Mouse (Mus musculus): Measurements from ENCODE around the gene Aldh8a1. TPM values are rescaled to one million over a fixed set of nuclear protein-coding genes. Genes with fewer than 3 reads are reported as not detected.

Aldh8a1 gene
- 0.44 TPM in 1 of 2 replicates, not detected in the other for polyA plus RNA-seq (2015; fragmentation: Nextera tagmentation; extraction: Ambion mirVana)

DNA sequence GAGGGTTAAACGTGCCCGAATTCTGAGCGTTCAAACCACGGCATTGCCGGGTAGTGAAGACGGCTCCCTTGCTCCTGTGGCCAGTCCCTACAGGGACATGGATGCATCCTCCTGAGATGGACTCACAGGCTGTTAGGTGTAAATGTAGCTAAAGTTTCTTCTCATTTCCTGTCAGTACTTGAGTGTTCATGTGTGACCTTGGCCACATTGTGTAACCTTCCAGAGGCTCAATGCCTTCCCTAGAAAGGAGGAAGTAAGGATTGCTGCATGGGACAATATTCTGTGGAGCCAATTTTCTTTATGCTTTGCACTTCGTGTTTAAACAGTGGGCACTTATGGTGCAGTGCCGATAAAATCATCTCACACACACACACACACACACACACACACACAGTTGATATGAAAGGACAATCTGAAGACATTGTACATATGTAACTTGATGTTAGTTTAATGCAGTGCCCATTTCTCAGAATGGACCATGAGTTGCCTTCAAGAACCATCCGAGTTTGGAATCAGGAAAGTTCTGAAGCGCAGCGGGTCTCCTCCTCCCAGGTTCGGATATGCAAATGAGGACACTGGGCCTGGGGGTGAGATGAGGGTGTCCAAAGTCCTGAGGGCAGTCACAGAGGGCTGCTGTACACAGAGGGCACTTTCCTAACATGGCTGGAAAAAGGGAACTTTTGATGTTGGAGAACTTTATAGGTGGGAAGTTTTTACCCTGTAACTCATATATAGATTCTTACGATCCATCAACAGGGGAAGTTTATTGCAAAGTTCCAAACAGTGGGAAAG is at the start of gene Aldh8a1:
Gene Aldh8a1 (plus strand): TSS at position 610 of the 792 bp plus-strand sequence.
- Histone ChIP-seq H3K4me1 (no peaks in the 10 kb centered on the region), H3K4me3 (no peak within 1 kb of the TSS), H3K9me3 (no peaks in the 10 kb centered on the region), H3K36me3 (no peaks in the 10 kb centered on the region), H3K4me2 (no peak within 1 kb of the TSS), H3K27me3 (peaks cover 11% of the 10 kb centered on the region), H3K9ac (no peak within 1 kb of the TSS), H3K27ac (no peak within 1 kb of the TSS)
- ATAC-seq (ENCODE audit: insufficient number of reproducible peaks, insufficient read depth, low FRiP score, low TSS enrichment, low read depth): no peak
- WGBS: 79% methylated on average over 13 of the region's 13 CpGs

- no peaks in the 10 kb centered on the region for H3K4me1 ChIP-seq
- H3K4me3 ChIP-seq: no peak overlapping the region
- no peak overlapping the region for H3K4me2 ChIP-seq
- 84% methylated on average over 7 of the region's 7 CpGs for WGBS
- H3K27me3 ChIP-seq: no peaks in the 10 kb centered on the region
- no peak overlapping the region; the same call in 1 of the 2 replicates for H3K27ac ChIP-seq
- peaks cover 27% of the 10 kb centered on the region for H3K36me3 ChIP-seq
- H3K9me3 ChIP-seq: no peaks in the 10 kb centered on the region
- H3K9ac ChIP-seq: no peak overlapping the region
- no peak for ATAC-seq (ENCODE audit: insufficient number of reproducible peaks, insufficient read depth, low FRiP score, low TSS enrichment, low read depth)
These were observed 49.4 kb upstream of the Aldh8a1 start for GRCm38 (mm10) chr10:21327605-21328135.

DNA sequence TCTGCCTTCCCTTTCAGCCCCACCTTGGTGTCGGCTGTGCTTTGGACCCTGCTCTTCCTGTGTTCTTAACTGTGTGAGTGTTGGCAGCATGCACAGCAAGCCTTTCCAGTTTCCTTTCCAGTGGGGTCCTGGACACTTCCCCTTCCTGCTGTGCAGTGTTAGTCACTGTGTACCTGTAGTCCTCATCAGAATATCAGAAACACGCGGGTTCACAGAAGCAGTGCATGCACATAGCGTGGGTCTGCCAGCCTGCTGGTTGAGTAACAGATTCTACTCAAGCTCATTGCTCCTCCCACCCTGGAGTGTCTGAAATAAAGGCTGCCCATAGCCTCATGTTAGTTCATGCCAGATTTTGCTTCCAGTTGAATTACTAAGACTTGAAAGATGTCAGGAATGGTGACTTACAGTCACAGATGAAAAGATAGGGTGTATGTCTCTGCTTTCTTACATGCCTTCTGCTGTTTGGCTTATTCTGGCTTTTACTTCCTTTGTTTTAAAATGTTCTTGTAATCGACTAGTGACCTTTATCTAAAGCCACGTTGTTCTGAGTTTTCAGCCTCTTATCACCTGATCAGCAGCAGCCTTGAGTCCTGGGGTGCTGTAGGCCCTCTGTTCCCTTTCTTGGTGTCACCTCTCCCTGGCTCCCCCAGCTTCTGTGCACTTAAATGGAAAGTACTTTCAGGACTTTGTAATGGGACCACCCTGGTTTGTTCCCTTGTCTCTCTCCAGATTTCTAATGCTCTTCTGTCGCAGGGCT is 42.6 kb upstream of the Aldh8a1 start:
- Histone ChIP-seq H3K27me3 (no peaks in the 10 kb centered on the region), H3K9me3 (peaks cover 4% of the 10 kb centered on the region; the same call in 1 of the 2 replicates), H3K4me1 (no peaks in the 10 kb centered on the region), H3K9ac (no peak overlapping the region), H3K27ac (no peak overlapping the region), H3K4me3 (no peak overlapping the region), H3K4me2 (no peak overlapping the region), H3K36me3 (peaks cover 59% of the 10 kb centered on the region)
- WGBS: 84% methylated on average over 7 of the region's 7 CpGs
- ATAC-seq (ENCODE audit: insufficient number of reproducible peaks, insufficient read depth, low FRiP score, low TSS enrichment, low read depth): no peak

- WGBS: 91% methylated on average over 5 of the region's 5 CpGs
- peaks cover 62% of the 10 kb centered on the region for H3K36me3 ChIP-seq
- no peak for ATAC-seq (ENCODE audit: insufficient number of reproducible peaks, insufficient read depth, low FRiP score, low TSS enrichment, low read depth)
These were observed 41.6 kb upstream of the Aldh8a1 start for GRCm38 (mm10) chr10:21335534-21335933.

GRCm38 (mm10) chr10:21337191-21337590 is 39.9 kb upstream of the Aldh8a1 start:
- peaks cover 68% of the 10 kb centered on the region for H3K36me3 ChIP-seq
- no peak for ATAC-seq (ENCODE audit: insufficient number of reproducible peaks, insufficient read depth, low FRiP score, low TSS enrichment, low read depth)
- no peaks in the 10 kb centered on the region for H3K27me3 ChIP-seq
- no peaks in the 10 kb centered on the region for H3K4me1 ChIP-seq
- H3K4me3 ChIP-seq: no peak overlapping the region
- peaks cover 4% of the 10 kb centered on the region; the same call in 1 of the 2 replicates for H3K9me3 ChIP-seq
- no peak overlapping the region for H3K27ac ChIP-seq
- no peak overlapping the region for H3K4me2 ChIP-seq
- WGBS: 68% methylated on average over 2 of the region's 2 CpGs
- H3K9ac ChIP-seq: no peak overlapping the region

More at GRCm38 (mm10) chr10:21335534-21335933, 41.6 kb upstream of the Aldh8a1 start:
- peaks cover 4% of the 10 kb centered on the region; the same call in 1 of the 2 replicates for H3K9me3 ChIP-seq
- no peak overlapping the region for H3K4me2 ChIP-seq
- no peaks in the 10 kb centered on the region for H3K4me1 ChIP-seq
- H3K9ac ChIP-seq: no peak overlapping the region
- no peaks in the 10 kb centered on the region for H3K27me3 ChIP-seq
- H3K4me3 ChIP-seq: no peak overlapping the region
- H3K27ac ChIP-seq: no peak overlapping the region

GRCm38 (mm10) chr10:21341706-21342105 is 35.4 kb upstream of the Aldh8a1 start:
- H3K27ac ChIP-seq: no peak overlapping the region
- no peak overlapping the region for H3K4me3 ChIP-seq
- H3K9me3 ChIP-seq: peaks cover 4% of the 10 kb centered on the region; the same call in 1 of the 2 replicates
- no peak for ATAC-seq (ENCODE audit: insufficient number of reproducible peaks, insufficient read depth, low FRiP score, low TSS enrichment, low read depth)
- peaks cover 55% of the 10 kb centered on the region for H3K36me3 ChIP-seq
- H3K4me2 ChIP-seq: no peak overlapping the region
- no peaks in the 10 kb centered on the region for H3K27me3 ChIP-seq
- no peak overlapping the region for H3K9ac ChIP-seq
- 88% methylated on average over 14 of the region's 14 CpGs for WGBS
- no peaks in the 10 kb centered on the region for H3K4me1 ChIP-seq

GRCm38 (mm10) chr10:21342331-21343005 is 34.6 kb upstream of the Aldh8a1 start:
- Histone ChIP-seq H3K27ac (no peak overlapping the region), H3K36me3 (peaks cover 55% of the 10 kb centered on the region)
- 90% methylated on average over 11 of the region's 11 CpGs for WGBS

DNA sequence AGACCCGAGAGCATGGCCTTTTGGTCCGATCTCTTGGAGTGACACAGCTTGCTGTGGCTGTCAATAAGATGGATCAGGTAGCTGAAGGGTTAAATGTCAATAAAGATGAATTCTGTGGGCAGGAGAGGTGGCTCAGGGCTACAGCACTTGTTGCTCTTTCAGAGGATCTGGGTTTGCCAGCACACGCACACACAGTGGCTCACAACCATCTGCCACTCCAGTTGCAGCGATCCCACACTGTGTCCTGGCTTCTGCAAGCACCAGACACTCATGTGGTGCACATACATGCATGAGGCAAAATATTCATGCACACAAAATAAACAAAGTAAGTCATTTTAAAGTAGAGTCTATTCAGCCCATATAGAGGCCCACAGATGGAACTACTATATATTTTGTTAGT is 29.8 kb upstream of the Aldh8a1 start:
- no peak overlapping the region for H3K9ac ChIP-seq
- no peak overlapping the region for H3K4me3 ChIP-seq
- 93% methylated on average over 4 of the region's 4 CpGs for WGBS
- no peaks in the 10 kb centered on the region for H3K4me1 ChIP-seq
- peaks cover 54% of the 10 kb centered on the region for H3K36me3 ChIP-seq
- no peak overlapping the region for H3K4me2 ChIP-seq
- H3K9me3 ChIP-seq: no peaks in the 10 kb centered on the region
- H3K27me3 ChIP-seq: no peaks in the 10 kb centered on the region
- no peak for ATAC-seq (ENCODE audit: insufficient number of reproducible peaks, insufficient read depth, low FRiP score, low TSS enrichment, low read depth)
- H3K27ac ChIP-seq: no peak overlapping the region

More at GRCm38 (mm10) chr10:21342331-21343005, 34.6 kb upstream of the Aldh8a1 start:
- no peak overlapping the region for H3K9ac ChIP-seq
- no peak for ATAC-seq (ENCODE audit: insufficient number of reproducible peaks, insufficient read depth, low FRiP score, low TSS enrichment, low read depth)
- no peaks in the 10 kb centered on the region for H3K27me3 ChIP-seq
- H3K9me3 ChIP-seq: no peaks in the 10 kb centered on the region
- no peak overlapping the region for H3K4me3 ChIP-seq
- H3K4me1 ChIP-seq: no peaks in the 10 kb centered on the region
- H3K4me2 ChIP-seq: no peak overlapping the region

- no peak for ATAC-seq (ENCODE audit: insufficient number of reproducible peaks, insufficient read depth, low FRiP score, low TSS enrichment, low read depth)
- Histone ChIP-seq H3K4me1 (no peaks in the 10 kb centered on the region), H3K36me3 (peaks cover 63% of the 10 kb centered on the region), H3K9me3 (no peaks in the 10 kb centered on the region), H3K27ac (no peak overlapping the region), H3K9ac (no peak overlapping the region), H3K4me2 (no peak overlapping the region), H3K27me3 (no peaks in the 10 kb centered on the region), H3K4me3 (no peak overlapping the region)
- 93% methylated on average over 5 of the region's 5 CpGs for WGBS
These were observed 27.6 kb upstream of the Aldh8a1 start for GRCm38 (mm10) chr10:21349449-21349848.

DNA sequence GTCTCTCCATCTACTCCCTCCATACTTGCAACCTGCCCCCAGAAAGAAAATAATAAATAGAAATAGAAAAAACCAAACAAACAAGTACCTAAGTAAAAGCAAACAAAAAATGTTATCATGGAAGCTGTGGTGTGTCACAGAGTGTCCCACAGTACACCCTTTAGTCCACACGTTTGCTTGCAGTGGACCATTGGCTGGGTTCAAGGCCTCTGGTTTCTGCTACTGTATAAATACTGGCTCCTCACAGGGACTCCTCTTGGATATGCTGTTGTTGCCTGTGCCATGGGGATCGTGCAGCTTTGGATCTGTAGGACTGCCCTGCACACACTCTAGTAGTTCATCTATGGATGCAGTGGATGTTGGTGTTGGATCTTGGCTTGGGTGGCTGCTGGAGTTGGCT is 27.1 kb upstream of the Aldh8a1 start:
- H3K9me3 ChIP-seq: no peaks in the 10 kb centered on the region
- H3K4me3 ChIP-seq: no peak overlapping the region
- H3K27me3 ChIP-seq: no peaks in the 10 kb centered on the region
- no peak for ATAC-seq (ENCODE audit: insufficient number of reproducible peaks, insufficient read depth, low FRiP score, low TSS enrichment, low read depth)
- H3K9ac ChIP-seq: no peak overlapping the region
- H3K4me1 ChIP-seq: no peaks in the 10 kb centered on the region
- H3K27ac ChIP-seq: no peak overlapping the region
- H3K36me3 ChIP-seq: peaks cover 67% of the 10 kb centered on the region
- WGBS: 97% methylated on average over 2 of the region's 2 CpGs
- no peak overlapping the region for H3K4me2 ChIP-seq

Measured in embryonic facial prominence, embryonic 13.5 days (tissue).